Mouse (Mus musculus): Measurements from ENCODE around the gene Il12rb2. TPM values are rescaled to one million over a fixed set of nuclear protein-coding genes. Genes with fewer than 3 reads are reported as not detected.

The Il12rb2 gene
- polyA plus RNA-seq, 1 experiment from 2014 or later, result 0.05 TPM

DNA sequence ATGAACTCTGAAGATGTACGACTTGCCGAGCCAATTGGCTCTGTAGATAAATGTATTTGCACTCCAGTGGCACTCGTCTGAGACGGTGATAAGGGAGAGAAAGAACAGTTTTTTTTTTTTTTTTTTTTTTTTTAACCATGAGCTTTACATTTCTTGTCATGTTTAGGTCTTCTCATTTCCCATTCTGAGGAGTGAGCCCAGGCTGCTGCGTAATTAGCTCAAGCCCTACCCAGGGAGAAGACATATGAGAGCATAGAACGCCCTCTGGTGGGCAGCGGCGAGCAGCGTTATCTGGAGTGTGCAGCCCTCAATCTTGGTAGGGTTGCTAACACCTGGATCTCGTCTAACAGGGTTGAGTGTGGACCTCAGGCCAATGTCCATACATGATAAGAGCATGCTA, 57.5 kb downstream of the Il12rb2 start:
- H3K27me3 ChIP-seq, result no peaks in the 10 kb centered on the region
- 19% methylated on average over 10 of the region's 10 CpGs for WGBS
- ATAC-seq (replicated peaks; ENCODE audit: insufficient number of reproducible peaks, insufficient read depth, low FRiP score, low read depth), result no peak
- no peak overlapping the region for H3K27ac ChIP-seq
- H3K36me3 ChIP-seq, result no peaks in the 10 kb centered on the region
- H3K4me2 ChIP-seq, result no peak overlapping the region
- H3K9ac ChIP-seq, result no peak overlapping the region
- no peaks in the 10 kb centered on the region for H3K9me3 ChIP-seq (replicated peaks)
- no peak overlapping the region for H3K4me3 ChIP-seq
- H3K4me1 ChIP-seq (replicated peaks), result no peaks in the 10 kb centered on the region

DNA sequence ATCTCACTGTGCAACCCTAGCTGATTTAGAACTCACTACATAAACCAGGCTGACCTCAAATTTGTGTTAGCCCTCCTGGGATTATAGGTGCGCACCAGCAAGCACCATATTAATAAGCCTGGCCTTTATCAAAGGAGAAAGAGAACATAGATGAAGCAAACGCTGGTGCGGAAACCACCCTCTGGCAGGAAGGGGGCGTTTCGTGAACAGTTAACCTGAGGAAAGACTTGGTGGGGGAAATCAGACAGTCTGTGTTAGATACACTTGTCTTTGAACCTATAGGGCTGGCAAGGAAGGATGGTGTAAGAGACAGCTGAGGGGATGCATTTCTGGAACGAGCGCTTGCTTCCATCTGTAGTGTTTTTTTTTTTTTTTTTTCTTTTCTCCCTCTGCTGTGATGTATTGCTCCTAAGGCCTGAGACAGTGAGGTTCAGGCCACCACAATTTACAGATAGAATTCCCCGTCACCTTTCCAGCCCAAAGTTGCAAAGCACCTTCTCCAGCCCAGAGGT, 58.1 kb downstream of the Il12rb2 start:
- Histone ChIP-seq H3K4me3 (no peak overlapping the region), H3K9me3 (replicated peaks) (no peaks in the 10 kb centered on the region), H3K4me1 (replicated peaks) (no peaks in the 10 kb centered on the region), H3K9ac (no peak overlapping the region), H3K4me2 (no peak overlapping the region), H3K36me3 (no peaks in the 10 kb centered on the region), H3K27ac (no peak overlapping the region), H3K27me3 (no peaks in the 10 kb centered on the region)
- 80% methylated on average over 8 of the region's 8 CpGs for WGBS
- ATAC-seq (replicated peaks; ENCODE audit: insufficient number of reproducible peaks, insufficient read depth, low FRiP score, low read depth), result no peak

DNA sequence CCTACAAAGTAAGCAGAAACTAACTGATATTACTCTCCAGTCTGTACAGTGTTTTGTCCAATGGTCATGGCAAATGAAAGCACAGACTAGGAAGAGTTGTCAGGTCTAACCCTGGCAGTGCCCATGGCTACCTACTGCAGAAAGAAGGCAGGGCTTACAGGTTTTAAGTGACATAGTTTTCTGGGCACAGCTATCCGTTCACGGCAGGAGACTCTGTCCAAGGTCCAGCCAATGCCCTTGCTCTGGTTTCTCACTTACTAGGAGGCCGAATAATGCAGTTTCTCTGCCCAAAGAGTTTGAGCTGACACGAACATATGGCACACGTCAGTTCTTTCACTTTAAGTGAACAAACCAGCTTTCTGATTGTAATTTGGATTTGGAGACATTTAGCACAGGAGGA, 58.9 kb downstream of the Il12rb2 start:
- H3K27me3 ChIP-seq, result no peaks in the 10 kb centered on the region
- H3K9me3 ChIP-seq (replicated peaks), result no peaks in the 10 kb centered on the region
- no peak overlapping the region for H3K27ac ChIP-seq
- H3K4me2 ChIP-seq, result no peak overlapping the region
- ATAC-seq (replicated peaks; ENCODE audit: insufficient number of reproducible peaks, insufficient read depth, low FRiP score, low read depth), result no peak
- 61% methylated on average over 5 of the region's 5 CpGs for WGBS
- no peaks in the 10 kb centered on the region for H3K36me3 ChIP-seq
- no peaks in the 10 kb centered on the region for H3K4me1 ChIP-seq (replicated peaks)
- no peak overlapping the region for H3K9ac ChIP-seq
- no peak overlapping the region for H3K4me3 ChIP-seq

DNA sequence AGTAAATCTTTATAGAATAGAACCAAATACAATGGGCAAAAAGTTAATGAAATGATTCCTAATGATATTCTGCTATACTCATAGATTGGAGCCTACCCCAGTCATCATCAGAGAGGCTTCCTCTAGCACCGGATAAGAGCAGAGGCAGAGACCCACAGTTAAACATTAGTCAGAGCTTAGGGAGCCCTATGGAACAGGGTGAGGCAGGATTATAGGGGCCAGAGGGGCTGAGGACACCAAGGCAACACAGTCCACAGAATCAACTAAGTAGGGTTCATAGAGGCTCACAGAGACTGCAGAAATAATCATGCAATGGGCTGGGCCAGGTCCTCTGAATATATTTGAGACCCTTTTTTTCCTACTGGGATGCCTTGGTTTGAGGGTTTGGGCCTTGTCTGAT, 61.3 kb downstream of the Il12rb2 start:
- H3K27me3 ChIP-seq, result no peaks in the 10 kb centered on the region
- H3K4me1 ChIP-seq (replicated peaks), result no peaks in the 10 kb centered on the region
- H3K9ac ChIP-seq, result no peak overlapping the region
- ATAC-seq (replicated peaks; ENCODE audit: insufficient number of reproducible peaks, insufficient read depth, low FRiP score, low read depth), result no peak
- no peak overlapping the region for H3K27ac ChIP-seq
- no peak overlapping the region for H3K4me3 ChIP-seq
- no peak overlapping the region for H3K4me2 ChIP-seq
- H3K36me3 ChIP-seq, result no peaks in the 10 kb centered on the region
- WGBS, result 55% methylated on average over 1 of the region's 1 CpGs
- no peaks in the 10 kb centered on the region for H3K9me3 ChIP-seq (replicated peaks)

DNA sequence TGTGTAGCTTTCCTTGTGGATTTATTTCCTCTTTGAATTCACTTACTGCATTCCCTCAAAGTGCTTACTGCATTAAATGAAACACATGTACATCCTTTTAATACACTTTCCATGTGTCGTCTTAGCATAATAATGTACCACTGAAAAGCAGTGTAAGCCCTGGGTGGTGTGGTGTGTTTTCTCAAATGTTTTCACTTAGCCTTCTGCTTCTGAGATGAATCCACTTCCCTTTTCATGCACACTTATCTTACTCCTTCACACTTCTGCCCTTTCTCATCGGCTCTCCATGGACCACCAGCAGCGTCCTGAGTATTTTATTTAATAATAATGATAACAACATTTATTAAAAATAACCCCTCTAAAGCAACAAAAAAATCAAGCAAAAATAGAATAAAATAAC, 66.2 kb downstream of the Il12rb2 start:
- no peaks in the 10 kb centered on the region for H3K36me3 ChIP-seq
- no peak overlapping the region for H3K4me3 ChIP-seq
- H3K4me2 ChIP-seq, result no peak overlapping the region
- no peak overlapping the region for H3K9ac ChIP-seq
- H3K27ac ChIP-seq, result no peak overlapping the region
- H3K4me1 ChIP-seq (replicated peaks), result no peaks in the 10 kb centered on the region
- no peaks in the 10 kb centered on the region for H3K27me3 ChIP-seq
- H3K9me3 ChIP-seq (replicated peaks), result no peaks in the 10 kb centered on the region
- WGBS, result 78% methylated on average over 3 of the region's 3 CpGs
- no peak for ATAC-seq (replicated peaks; ENCODE audit: insufficient number of reproducible peaks, insufficient read depth, low FRiP score, low read depth)

DNA sequence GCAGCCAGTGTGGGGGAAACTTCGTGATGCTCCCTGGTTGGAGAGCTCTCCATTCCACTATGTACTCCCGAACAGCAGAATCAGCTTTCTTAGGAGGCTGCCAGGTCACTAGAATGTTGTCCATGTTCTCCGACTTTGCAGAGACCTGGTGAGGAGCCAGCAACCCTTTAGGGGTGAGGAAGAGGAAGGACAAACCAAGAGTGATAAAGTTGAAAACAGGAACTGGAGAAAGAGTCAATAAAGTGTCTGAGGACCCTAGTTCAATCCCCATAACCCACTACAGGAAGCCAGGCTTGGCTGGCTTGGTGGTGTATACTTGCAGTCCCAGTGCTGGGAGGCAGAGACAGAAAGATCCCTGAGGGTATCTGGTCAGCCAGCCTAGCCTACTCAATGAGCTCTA, 67.0 kb downstream of the Il12rb2 start:
- Histone ChIP-seq H3K27ac (no peak overlapping the region), H3K9ac (no peak overlapping the region), H3K36me3 (no peaks in the 10 kb centered on the region), H3K4me3 (no peak overlapping the region), H3K4me2 (no peak overlapping the region), H3K4me1 (replicated peaks) (no peaks in the 10 kb centered on the region), H3K9me3 (replicated peaks) (no peaks in the 10 kb centered on the region), H3K27me3 (no peaks in the 10 kb centered on the region)
- no peak for ATAC-seq (replicated peaks; ENCODE audit: insufficient number of reproducible peaks, insufficient read depth, low FRiP score, low read depth)
- WGBS, result 72% methylated on average over 3 of the region's 3 CpGs

DNA sequence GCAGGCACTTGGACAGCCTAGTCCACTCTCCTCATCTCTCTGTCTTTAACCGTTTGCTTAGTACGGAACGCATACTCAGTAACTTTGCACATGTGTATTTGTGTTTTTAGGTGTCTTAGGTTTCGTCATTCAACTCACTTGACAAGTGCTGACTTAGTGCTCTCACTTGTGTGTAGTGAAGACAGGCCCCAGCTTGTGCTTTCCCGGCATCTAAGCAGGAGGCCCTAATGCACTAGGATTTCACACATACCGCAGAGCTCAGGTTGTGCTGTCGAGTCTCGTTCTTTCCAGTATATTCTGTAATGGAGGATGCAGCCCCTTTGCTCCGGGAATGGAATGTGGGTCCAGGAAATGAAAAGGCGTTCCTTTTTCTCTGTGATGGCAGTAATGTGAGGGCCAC, 72.8 kb downstream of the Il12rb2 start:
- peaks cover 20% of the 10 kb centered on the region for H3K4me1 ChIP-seq (replicated peaks)
- H3K9ac ChIP-seq, result no peak overlapping the region
- no peak overlapping the region for H3K4me3 ChIP-seq
- no peaks in the 10 kb centered on the region for H3K36me3 ChIP-seq
- no peak for ATAC-seq (replicated peaks; ENCODE audit: insufficient number of reproducible peaks, insufficient read depth, low FRiP score, low read depth)
- no peak overlapping the region for H3K27ac ChIP-seq
- WGBS, result 73% methylated on average over 10 of the region's 10 CpGs
- H3K4me2 ChIP-seq, result no peak overlapping the region
- H3K27me3 ChIP-seq, result no peaks in the 10 kb centered on the region
- no peaks in the 10 kb centered on the region for H3K9me3 ChIP-seq (replicated peaks)

DNA sequence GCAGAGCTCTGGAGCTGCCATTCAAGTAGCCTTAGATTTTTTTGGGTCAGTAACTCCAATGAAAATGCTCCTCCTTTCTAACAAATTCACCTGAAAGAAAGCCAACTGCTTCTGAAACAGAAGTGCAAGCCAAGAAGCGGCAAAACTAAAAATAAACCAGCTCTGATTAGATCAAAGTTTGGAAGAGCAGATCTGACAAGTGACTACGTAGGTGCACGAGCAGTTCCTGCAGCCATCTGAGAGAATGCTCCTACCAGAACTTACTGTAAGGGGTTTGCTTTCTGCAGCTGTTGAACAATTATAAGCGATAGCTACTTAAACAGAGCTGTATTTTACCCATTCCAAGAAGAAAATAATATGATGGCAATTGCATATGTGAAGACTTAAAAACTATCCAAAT, 73.5 kb downstream of the Il12rb2 start:
- WGBS, result 63% methylated on average over 4 of the region's 4 CpGs
- ATAC-seq (replicated peaks; ENCODE audit: insufficient number of reproducible peaks, insufficient read depth, low FRiP score, low read depth), result no peak
- H3K9me3 ChIP-seq (replicated peaks), result no peaks in the 10 kb centered on the region

DNA sequence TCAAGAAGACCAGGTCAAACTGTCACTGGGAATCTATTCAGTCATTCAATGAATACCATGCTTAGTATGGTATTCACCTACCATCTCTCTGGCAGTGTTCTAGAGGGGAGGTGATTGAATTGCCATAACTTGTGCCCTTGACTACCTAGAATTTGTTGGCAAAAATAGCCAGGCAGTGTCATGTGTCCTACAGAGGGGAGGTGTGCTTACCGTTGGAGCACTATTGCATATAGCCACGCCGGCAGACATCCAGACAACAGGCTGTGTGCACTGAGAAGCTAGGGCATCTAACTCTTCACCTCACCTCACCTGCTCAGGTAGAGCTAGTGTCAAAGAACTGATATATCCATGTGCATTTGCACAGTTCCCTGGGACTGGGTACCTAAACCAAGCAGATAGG, 74.8 kb downstream of the Il12rb2 start:
- no peak for ATAC-seq (replicated peaks; ENCODE audit: insufficient number of reproducible peaks, insufficient read depth, low FRiP score, low read depth)
- Histone ChIP-seq H3K9ac (no peak overlapping the region), H3K9me3 (replicated peaks) (no peaks in the 10 kb centered on the region), H3K4me1 (replicated peaks) (peaks cover 20% of the 10 kb centered on the region), H3K4me3 (no peak overlapping the region), H3K36me3 (no peaks in the 10 kb centered on the region), H3K27ac (peak overlapping the region; percentile 16; the same call in 1 of the 2 replicates), H3K27me3 (no peaks in the 10 kb centered on the region), H3K4me2 (no peak overlapping the region)
- WGBS, result 77% methylated on average over 3 of the region's 3 CpGs

More for the DNA sequence above, 73.5 kb downstream of the Il12rb2 start:
- no peaks in the 10 kb centered on the region for H3K36me3 ChIP-seq
- H3K4me2 ChIP-seq, result no peak overlapping the region
- H3K27me3 ChIP-seq, result no peaks in the 10 kb centered on the region
- H3K9ac ChIP-seq, result no peak overlapping the region
- H3K27ac ChIP-seq, result no peak overlapping the region
- H3K4me3 ChIP-seq, result no peak overlapping the region
- peaks cover 20% of the 10 kb centered on the region for H3K4me1 ChIP-seq (replicated peaks)

DNA sequence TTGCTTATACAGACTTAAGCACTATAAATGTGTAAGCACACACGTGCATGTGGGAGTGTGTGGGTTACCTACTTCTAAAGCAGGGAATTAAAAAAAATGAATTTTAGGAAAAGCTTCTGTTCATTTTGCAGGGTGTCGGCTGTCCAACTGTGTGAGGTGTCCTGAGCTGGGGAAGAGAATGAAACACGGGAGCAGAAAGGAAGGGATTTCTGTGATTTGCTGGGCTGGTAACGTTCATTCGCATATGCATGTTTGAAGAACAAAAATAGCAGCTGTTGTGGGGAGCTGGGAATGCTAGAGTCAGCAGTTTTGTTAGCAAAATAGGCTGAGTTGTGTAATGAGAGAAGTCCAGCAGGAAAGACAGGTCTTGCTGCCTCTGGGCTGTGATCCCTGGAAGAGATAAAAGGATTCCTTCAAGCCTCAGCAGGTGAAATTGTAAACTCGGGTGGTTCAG, 75.3 kb downstream of the Il12rb2 start:
- H3K36me3 ChIP-seq, result no peaks in the 10 kb centered on the region
- H3K9ac ChIP-seq, result no peak overlapping the region
- no peak overlapping the region for H3K4me3 ChIP-seq
- WGBS, result 40% methylated on average over 6 of the region's 6 CpGs
- no peaks in the 10 kb centered on the region for H3K27me3 ChIP-seq
- H3K9me3 ChIP-seq (replicated peaks), result no peaks in the 10 kb centered on the region
- no peak; the same call in 1 of the 2 replicates for ATAC-seq (replicated peaks; ENCODE audit: insufficient number of reproducible peaks, insufficient read depth, low FRiP score, low read depth)
- peak overlapping the region; percentile 16; the same call in 1 of the 2 replicates for H3K27ac ChIP-seq
- H3K4me2 ChIP-seq, result no peak overlapping the region
- peaks cover 20% of the 10 kb centered on the region for H3K4me1 ChIP-seq (replicated peaks)

DNA sequence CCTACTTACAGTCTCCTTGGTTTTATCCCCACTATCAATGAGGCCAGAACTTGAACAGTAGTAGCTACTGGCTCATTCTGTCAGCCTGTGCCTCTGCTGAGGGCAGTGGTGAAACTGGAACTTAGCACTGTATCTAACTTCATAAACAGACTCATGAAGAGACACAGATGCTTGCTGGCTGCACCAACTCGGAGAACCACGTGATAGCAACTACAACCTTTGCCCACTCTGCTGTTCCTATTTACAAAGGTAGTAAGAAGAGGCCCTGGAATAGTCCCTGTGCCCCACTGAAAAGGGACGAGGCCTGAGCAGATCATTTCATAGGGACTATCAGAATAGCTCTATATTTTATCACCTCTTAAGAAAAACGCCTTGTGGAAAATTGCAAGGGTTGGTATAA, 75.7 kb downstream of the Il12rb2 start:
- no peaks in the 10 kb centered on the region for H3K27me3 ChIP-seq
- H3K4me2 ChIP-seq, result no peak overlapping the region
- ATAC-seq (replicated peaks; ENCODE audit: insufficient number of reproducible peaks, insufficient read depth, low FRiP score, low read depth), result no peak
- peaks cover 20% of the 10 kb centered on the region for H3K4me1 ChIP-seq (replicated peaks)
- WGBS, result 43% methylated on average over 4 of the region's 4 CpGs
- no peak overlapping the region for H3K4me3 ChIP-seq
- H3K9ac ChIP-seq, result no peak overlapping the region
- no peaks in the 10 kb centered on the region for H3K9me3 ChIP-seq (replicated peaks)
- no peaks in the 10 kb centered on the region for H3K36me3 ChIP-seq
- peak overlapping the region; percentile 16; the same call in 1 of the 2 replicates for H3K27ac ChIP-seq

DNA sequence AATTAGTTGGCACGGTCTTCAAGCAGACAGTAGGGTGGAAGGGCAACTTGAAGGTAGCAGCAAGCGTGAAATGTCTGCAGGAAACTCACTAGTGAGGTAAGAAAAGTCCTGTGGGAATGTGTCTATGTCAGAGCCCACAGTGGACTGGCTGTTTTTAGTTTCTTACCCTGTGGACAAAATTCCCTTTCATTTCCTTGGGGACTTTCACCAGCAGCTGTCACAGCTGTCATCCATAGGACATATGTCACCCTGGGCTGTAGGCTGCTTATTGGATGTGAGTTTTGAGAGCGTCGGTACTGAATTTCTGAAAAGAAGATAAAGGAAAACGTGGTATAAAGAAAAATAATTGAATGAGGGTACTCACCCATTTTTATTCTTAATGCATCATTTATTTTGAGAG, 77.2 kb downstream of the Il12rb2 start:
- Histone ChIP-seq H3K4me1 (replicated peaks) (peaks cover 20% of the 10 kb centered on the region), H3K9me3 (replicated peaks) (no peaks in the 10 kb centered on the region), H3K4me3 (no peak overlapping the region), H3K27ac (no peak overlapping the region), H3K9ac (no peak overlapping the region), H3K36me3 (no peaks in the 10 kb centered on the region), H3K27me3 (no peaks in the 10 kb centered on the region), H3K4me2 (no peak overlapping the region)
- WGBS, result 82% methylated on average over 5 of the region's 5 CpGs
- ATAC-seq (replicated peaks; ENCODE audit: insufficient number of reproducible peaks, insufficient read depth, low FRiP score, low read depth), result no peak

All from heart, embryonic 15.5 days (tissue).